Mouse (Mus musculus) spleen, adult 2 months (tissue): ENCODE measurements around the gene Tmem150a.

Experiments used
- CTCF ChIP-seq: fragments of 200-500 bp; IDR thresholded peaks from 2 replicates; pipeline ENCODE4 v1.5.1; 2011; ENCODE audit warnings: mild to moderate bottlenecking, inconsistent platforms; ENCODE audit not compliant: insufficient read depth, insufficient read length, insufficient replicate concordance; ENCODE audit errors: extremely low read depth
- POLR2A ChIP-seq: fragments of 200-500 bp; IDR thresholded peaks from 2 replicates; pipeline ENCODE4 v1.6.1; 2011; ENCODE audit warnings: low read depth, low read length, inconsistent platforms

GRCm38 (mm10) chr6:72383952-72384351, 28.7 kb downstream of the Tmem150a start:
- TF ChIP-seq POLR2A = no peak
- no peak for TF ChIP-seq CTCF
